Mouse (Mus musculus): ENCODE measurements around the gene Gm45521. TPM values are rescaled to one million over a fixed set of nuclear protein-coding genes. Genes with fewer than 3 reads are reported as not detected.
A peak's percentile ranks its signal among the peaks of the same experiment; 100 is the strongest.

Gm45521 gene
- total RNA-seq (2014; rRNA removed) (not detected in 2 replicates), polyA plus RNA-seq (2015; fragmentation: Nextera tagmentation; extraction: Ambion mirVana) (0.41 and 0.53 TPM in 2 replicates)

DNA sequence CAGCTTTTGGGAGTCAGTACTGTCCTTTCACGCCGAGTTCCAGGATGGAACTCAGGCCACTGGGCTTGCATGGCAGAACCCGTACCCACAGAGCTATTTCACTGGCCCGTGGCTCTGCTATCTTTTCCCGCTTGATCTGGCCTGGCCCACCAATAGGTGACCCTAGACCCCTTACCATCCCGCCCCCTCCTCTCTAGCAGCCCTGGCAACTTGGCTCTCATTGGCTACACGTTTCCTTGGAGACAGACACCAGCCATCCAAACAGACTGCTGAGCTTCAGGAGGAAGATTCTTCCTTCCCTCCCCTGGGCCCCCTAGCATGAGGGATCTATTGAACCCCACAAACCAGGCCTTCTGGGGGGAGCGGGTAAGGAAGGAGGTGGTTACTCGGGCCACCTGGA, at the start of gene Gm45521:
TSS of gene Gm45521 (plus strand) at position 240 of the 400 bp plus-strand sequence.
- ATAC-seq (ENCODE audit: low FRiP score) (peak; percentile 59), DNase-seq (ENCODE audit: low spot score) (peak; percentile 43)
- Histone ChIP-seq H3K9ac (replicated peaks; ENCODE audit: low read length, poor library complexity, severe bottlenecking) (no peak within 1 kb of the TSS), H3K27me3 (ENCODE audit: insufficient read depth, low read length) (no peaks in the 10 kb centered on the region), H3K4me3 (ENCODE audit: low read depth, low read length) (no peak within 1 kb of the TSS), H3K4me1 (ENCODE audit: insufficient read depth, low read length) (no peaks in the 10 kb centered on the region), H3K9me3 (ENCODE audit: low read length) (no peaks in the 10 kb centered on the region), H3K27ac (ENCODE audit: low read depth, low read length) (no peak within 1 kb of the TSS; the same call in 1 of the 2 replicates), H3K36me3 (ENCODE audit: insufficient read depth, low read length) (no peaks in the 10 kb centered on the region), H3K4me2 (ENCODE audit: low read depth, low read length, poor library complexity, severe bottlenecking) (no peak within 1 kb of the TSS)
- 50% methylated on average over 9 of the region's 9 CpGs for WGBS
- TF ChIP-seq CTCF (IDR thresholded peaks at IDR 0.05) = no peak

DNA sequence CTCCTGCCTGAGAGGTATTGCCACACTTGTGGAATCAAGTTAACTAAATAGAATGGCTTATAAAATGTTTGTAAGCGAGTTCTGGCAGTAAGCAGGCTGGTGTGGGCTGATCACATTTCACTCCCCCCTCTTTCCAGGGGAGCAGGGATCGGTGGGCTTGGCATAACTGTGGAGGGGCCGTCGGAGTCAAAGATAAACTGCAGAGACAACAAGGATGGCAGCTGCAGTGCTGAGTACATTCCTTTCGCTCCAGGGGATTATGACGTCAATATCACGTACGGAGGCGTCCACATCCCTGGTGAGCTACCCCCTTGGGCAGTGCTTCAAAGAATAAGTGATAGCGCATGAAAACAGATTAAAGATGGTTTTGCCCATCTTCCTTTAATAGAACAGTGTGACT, 47.6 kb upstream of the Gm45521 start:
- Histone ChIP-seq H3K36me3 (ENCODE audit: insufficient read depth, low read length) (peaks cover 41% of the 10 kb centered on the region), H3K27me3 (ENCODE audit: insufficient read depth, low read length) (no peaks in the 10 kb centered on the region), H3K9me3 (ENCODE audit: low read length) (no peaks in the 10 kb centered on the region), H3K4me1 (ENCODE audit: insufficient read depth, low read length) (no peaks in the 10 kb centered on the region), H3K4me2 (ENCODE audit: low read depth, low read length, poor library complexity, severe bottlenecking) (no peak overlapping the region), H3K4me3 (ENCODE audit: low read depth, low read length) (no peak overlapping the region), H3K9ac (replicated peaks; ENCODE audit: low read length, poor library complexity, severe bottlenecking) (no peak overlapping the region), H3K27ac (ENCODE audit: low read depth, low read length) (no peak overlapping the region)
- 56% methylated on average over 10 of the region's 10 CpGs for WGBS
- TF ChIP-seq CTCF (IDR thresholded peaks at IDR 0.05) = no peak
- ATAC-seq (ENCODE audit: low FRiP score) = no peak
- DNase-seq (ENCODE audit: low spot score) = no peak

DNA sequence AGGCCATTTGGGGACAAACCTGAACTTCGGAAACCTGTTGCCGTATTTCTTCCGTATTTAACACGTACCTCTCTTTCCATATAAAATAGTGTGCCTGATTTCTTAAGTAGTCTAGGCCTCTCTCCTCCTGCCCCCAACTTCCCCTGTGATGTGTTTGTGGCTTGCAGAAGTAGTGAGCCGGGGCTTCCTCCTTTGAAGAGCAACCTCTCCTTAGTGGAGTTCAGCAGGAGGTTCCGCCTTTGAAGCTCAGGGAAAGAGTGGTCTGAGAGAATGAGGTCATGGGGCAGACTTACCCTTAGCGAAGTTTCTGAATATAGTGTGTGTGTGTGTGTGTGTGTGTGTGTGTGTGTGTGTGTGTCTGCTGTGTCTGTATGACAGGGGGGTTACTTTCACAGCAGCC, 43.2 kb upstream of the Gm45521 start:
- no peak for TF ChIP-seq CTCF (IDR thresholded peaks at IDR 0.05)
- 0 out of 2 replicates have a peak, but pooled peaks have one; percentile 29 for ATAC-seq (ENCODE audit: low FRiP score)
- Histone ChIP-seq H3K4me1 (ENCODE audit: insufficient read depth, low read length) (no peaks in the 10 kb centered on the region), H3K27ac (ENCODE audit: low read depth, low read length) (no peak overlapping the region), H3K9me3 (ENCODE audit: low read length) (no peaks in the 10 kb centered on the region), H3K4me2 (ENCODE audit: low read depth, low read length, poor library complexity, severe bottlenecking) (no peak overlapping the region), H3K36me3 (ENCODE audit: insufficient read depth, low read length) (peaks cover 63% of the 10 kb centered on the region), H3K9ac (replicated peaks; ENCODE audit: low read length, poor library complexity, severe bottlenecking) (no peak overlapping the region), H3K27me3 (ENCODE audit: insufficient read depth, low read length) (no peaks in the 10 kb centered on the region), H3K4me3 (ENCODE audit: low read depth, low read length) (no peak overlapping the region)
- WGBS = 64% methylated on average over 7 of the region's 7 CpGs
- no peak for DNase-seq (ENCODE audit: low spot score)

DNA sequence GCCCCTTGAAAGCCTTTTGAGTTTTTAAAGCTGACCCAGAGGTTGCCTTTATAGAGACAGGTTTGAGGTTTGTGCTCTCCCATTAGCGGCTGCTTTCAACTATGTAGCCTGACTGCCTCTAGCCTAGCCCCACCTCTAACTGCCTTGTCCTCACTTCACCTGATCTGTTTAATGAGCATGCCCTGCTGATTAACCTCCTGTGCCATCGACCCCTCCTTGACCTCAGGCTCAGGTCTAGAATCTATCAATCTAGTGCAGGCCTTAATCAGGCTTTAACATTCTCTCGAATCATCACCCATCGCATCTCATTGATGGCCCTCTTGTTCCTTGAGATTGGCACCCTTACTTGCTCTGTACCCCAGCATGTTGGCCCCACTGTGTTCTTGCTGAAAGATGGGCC, 42.6 kb upstream of the Gm45521 start:
- Histone ChIP-seq H3K9ac (replicated peaks; ENCODE audit: low read length, poor library complexity, severe bottlenecking) (no peak overlapping the region), H3K4me3 (ENCODE audit: low read depth, low read length) (no peak overlapping the region), H3K4me1 (ENCODE audit: insufficient read depth, low read length) (no peaks in the 10 kb centered on the region), H3K27me3 (ENCODE audit: insufficient read depth, low read length) (no peaks in the 10 kb centered on the region), H3K36me3 (ENCODE audit: insufficient read depth, low read length) (peaks cover 66% of the 10 kb centered on the region), H3K4me2 (ENCODE audit: low read depth, low read length, poor library complexity, severe bottlenecking) (no peak overlapping the region), H3K9me3 (ENCODE audit: low read length) (no peaks in the 10 kb centered on the region), H3K27ac (ENCODE audit: low read depth, low read length) (no peak overlapping the region)
- ATAC-seq (ENCODE audit: low FRiP score) (no peak), DNase-seq (ENCODE audit: low spot score) (no peak)
- TF ChIP-seq CTCF (IDR thresholded peaks at IDR 0.05) = no peak
- 83% methylated on average over 4 of the region's 4 CpGs for WGBS

DNA sequence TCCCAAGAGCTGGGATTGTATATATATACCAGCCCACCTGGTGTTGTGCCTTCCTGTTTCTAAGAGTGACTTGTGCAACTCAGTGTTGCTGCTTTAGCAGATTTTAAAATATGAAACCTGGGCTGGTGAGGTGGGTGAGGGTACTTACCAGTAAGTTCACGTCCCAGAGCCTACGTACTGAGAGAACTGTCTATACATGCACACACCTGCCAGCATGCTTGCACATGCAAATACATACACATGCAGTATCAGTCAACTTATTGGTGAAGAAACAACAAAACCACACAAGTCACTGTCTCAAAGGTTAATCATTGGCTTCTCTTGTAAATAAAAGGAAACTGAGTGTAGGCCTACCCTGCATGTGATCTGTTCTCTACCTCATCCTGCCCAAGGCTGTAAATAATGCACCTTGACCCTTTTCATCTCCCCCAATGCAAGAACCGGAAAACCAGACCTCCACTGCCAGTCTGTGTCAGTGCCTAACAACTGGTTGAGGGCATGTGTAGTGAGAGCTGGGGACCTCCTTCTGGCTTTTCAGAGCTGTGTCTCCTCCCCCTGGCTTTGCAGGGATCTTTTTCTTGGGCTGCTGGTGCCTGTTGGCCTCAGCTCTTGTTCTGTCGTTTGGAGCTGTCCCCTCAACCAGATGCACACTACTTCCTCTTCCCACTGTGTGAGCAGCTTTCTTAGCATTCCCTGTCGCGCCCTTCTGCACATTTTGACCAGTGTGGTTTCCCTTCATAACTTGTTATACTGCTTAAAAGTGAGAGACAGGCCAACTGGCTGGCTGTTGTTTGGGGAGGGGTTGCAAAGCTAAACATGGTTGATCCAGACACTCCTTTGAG, 38.7 kb upstream of the Gm45521 start:
- H3K27ac ChIP-seq (ENCODE audit: low read depth, low read length) = no peak overlapping the region
- DNase-seq (ENCODE audit: low spot score) = no peak
- no peak overlapping the region for H3K4me2 ChIP-seq (ENCODE audit: low read depth, low read length, poor library complexity, severe bottlenecking)
- TF ChIP-seq CTCF (IDR thresholded peaks at IDR 0.05) = no peak
- H3K9ac ChIP-seq (replicated peaks; ENCODE audit: low read length, poor library complexity, severe bottlenecking) = no peak overlapping the region
- H3K9me3 ChIP-seq (ENCODE audit: low read length) = no peaks in the 10 kb centered on the region
- no peaks in the 10 kb centered on the region for H3K27me3 ChIP-seq (ENCODE audit: insufficient read depth, low read length)
- no peaks in the 10 kb centered on the region for H3K4me1 ChIP-seq (ENCODE audit: insufficient read depth, low read length)
- peaks cover 78% of the 10 kb centered on the region for H3K36me3 ChIP-seq (ENCODE audit: insufficient read depth, low read length)
- H3K4me3 ChIP-seq (ENCODE audit: low read depth, low read length) = no peak overlapping the region
- no peak for ATAC-seq (ENCODE audit: low FRiP score)
- 79% methylated on average over 6 of the region's 6 CpGs for WGBS

DNA sequence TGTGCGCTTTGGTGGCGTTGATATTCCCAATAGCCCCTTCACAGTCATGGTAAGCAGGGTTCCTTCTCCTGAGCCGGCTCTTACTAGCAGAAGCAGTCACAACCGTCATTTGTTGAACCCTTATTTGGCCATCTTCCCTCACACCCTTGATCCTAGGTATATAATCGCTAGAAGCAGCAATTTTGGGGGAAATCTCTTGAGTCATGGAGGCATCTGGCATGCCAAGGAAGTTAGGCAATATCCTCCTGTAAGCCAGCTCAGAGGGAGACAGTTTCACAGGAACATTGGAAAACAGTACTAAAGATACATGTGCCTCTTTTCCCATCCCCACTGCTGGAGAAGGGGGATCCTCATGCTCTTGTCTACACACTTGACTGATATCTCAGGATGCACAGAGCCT, 37.8 kb upstream of the Gm45521 start:
- Histone ChIP-seq H3K4me3 (ENCODE audit: low read depth, low read length) (no peak overlapping the region), H3K27ac (ENCODE audit: low read depth, low read length) (no peak overlapping the region), H3K4me1 (ENCODE audit: insufficient read depth, low read length) (no peaks in the 10 kb centered on the region), H3K9ac (replicated peaks; ENCODE audit: low read length, poor library complexity, severe bottlenecking) (no peak overlapping the region), H3K4me2 (ENCODE audit: low read depth, low read length, poor library complexity, severe bottlenecking) (no peak overlapping the region), H3K36me3 (ENCODE audit: insufficient read depth, low read length) (peaks cover 82% of the 10 kb centered on the region), H3K27me3 (ENCODE audit: insufficient read depth, low read length) (no peaks in the 10 kb centered on the region), H3K9me3 (ENCODE audit: low read length) (no peaks in the 10 kb centered on the region)
- TF ChIP-seq CTCF (IDR thresholded peaks at IDR 0.05) = no peak
- no peak for DNase-seq (ENCODE audit: low spot score)
- no peak for ATAC-seq (ENCODE audit: low FRiP score)
- WGBS = 91% methylated on average over 5 of the region's 5 CpGs
